Mouse (Mus musculus) olfactory bulb, adult 2 months (tissue): ENCODE results near the gene Rxfp2. TPM values are rescaled to one million over a fixed set of nuclear protein-coding genes. Genes with fewer than 3 reads are reported as not detected.

Source experiments
- H3K27ac ChIP-seq: fragments of 200-500 bp; 2 replicates; pipeline ENCODE4 v1.5.1; 2012; ENCODE audit warnings: low read depth, low read length; ENCODE audit not compliant: insufficient read depth
- H3K4me1 ChIP-seq: fragments of 200-500 bp; 2 replicates; pipeline ENCODE4 v1.6.1; 2012; ENCODE audit warnings: low read length; ENCODE audit not compliant: control insufficient read depth, insufficient read depth
- H3K4me3 ChIP-seq: fragments of 200-500 bp; 2 replicates; pipeline ENCODE4 v1.5.1; 2012; ENCODE audit warnings: mild to moderate bottlenecking, low read depth, low read length, moderate library complexity; ENCODE audit not compliant: insufficient read depth
- CTCF ChIP-seq: fragments of 200-500 bp; IDR thresholded peaks from 2 replicates; pipeline ENCODE4 v1.5.1; 2012; ENCODE audit warnings: low read depth, mild to moderate bottlenecking, low read length, moderate library complexity; ENCODE audit not compliant: insufficient read depth
- POLR2A ChIP-seq: fragments of 200-500 bp; IDR thresholded peaks from 2 replicates; pipeline ENCODE4 v1.6.1; 2012; ENCODE audit warnings: mild to moderate bottlenecking, low read depth, low read length, moderate library complexity; ENCODE audit not compliant: insufficient read depth
- WGBS: fragments of 180-500 bp; shearing (Covaris S2); methylation state at CpG from one replicate; pipeline ENCODE4 v1.1.7; 2018; 5-methylcytosine and 5-hydroxymethylcytosine counted together
- polyA plus RNA-seq: library from polyadenylated mRNA; stranded (reverse); fragments of >200 nt; gene quantifications from 2 replicates; pipeline ENCODE4 v1.2.4, GENCODE M21; 2012; ENCODE audit warnings: low replicate concordance; ENCODE audit not compliant: missing spikeins, insufficient read depth, insufficient read length

Gene Rxfp2
- polyA plus RNA-seq, 1 experiment: not detected

GRCm38 (mm10) chr5:150031634-150032033, 13.2 kb downstream of the Rxfp2 start:
- H3K4me3 ChIP-seq: no peak overlapping the region
- peaks cover 10% of the 10 kb centered on the region; the same call in 1 of the 2 replicates for H3K4me1 ChIP-seq
- H3K27ac ChIP-seq: no peak overlapping the region
- WGBS: 67% methylated on average over 3 of the region's 3 CpGs
- no peak for TF ChIP-seq POLR2A
- no peak for TF ChIP-seq CTCF

DNA sequence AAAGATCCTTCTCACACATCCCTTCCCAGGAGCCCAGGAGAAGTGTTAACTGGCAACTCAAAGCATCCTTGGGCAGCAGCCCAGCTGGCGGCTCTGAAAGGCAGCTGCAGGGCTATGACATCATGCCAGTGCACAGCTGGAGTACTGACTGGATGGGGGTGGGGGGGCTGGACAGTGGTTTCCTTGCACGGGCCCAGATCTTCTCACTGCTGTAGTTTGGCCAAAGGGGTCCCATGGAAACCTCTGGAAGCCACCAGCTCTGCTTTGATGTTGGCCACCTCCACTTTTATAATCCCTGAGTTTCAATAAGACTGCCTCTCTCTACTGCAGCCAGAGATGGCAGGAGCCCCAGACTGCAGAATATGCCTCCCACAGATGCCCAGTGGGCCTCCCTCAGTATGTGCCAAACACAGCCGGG, 13.6 kb downstream of the Rxfp2 start:
- H3K4me3 ChIP-seq: no peak overlapping the region
- peaks cover 10% of the 10 kb centered on the region; the same call in 1 of the 2 replicates for H3K4me1 ChIP-seq
- H3K27ac ChIP-seq: no peak overlapping the region
- TF ChIP-seq CTCF: no peak
- TF ChIP-seq POLR2A: no peak
- 23% methylated on average over 3 of the region's 3 CpGs for WGBS

DNA sequence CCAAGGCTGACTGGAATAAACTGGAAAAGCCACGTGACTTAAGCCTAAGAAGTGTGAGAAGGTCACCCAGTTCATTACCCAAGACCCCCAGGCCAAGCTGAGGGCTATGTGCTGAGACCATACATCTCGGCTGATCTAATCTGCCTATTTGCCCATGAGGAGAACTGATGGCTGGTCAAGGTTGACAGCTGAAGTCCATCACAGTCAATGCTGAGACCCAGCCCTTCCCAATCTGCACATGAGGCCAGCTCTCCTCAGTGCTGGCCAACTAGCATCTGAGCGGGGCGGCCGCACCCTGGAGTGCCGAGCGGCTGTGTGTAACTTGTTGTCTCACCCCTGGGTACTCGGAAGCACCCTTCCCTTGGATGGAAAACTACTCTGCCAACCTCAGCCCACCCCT, 17.8 kb downstream of the Rxfp2 start:
- Histone ChIP-seq H3K4me1 (peaks cover 8% of the 10 kb centered on the region; the same call in 1 of the 2 replicates), H3K27ac (no peak overlapping the region), H3K4me3 (no peak overlapping the region)
- TF ChIP-seq POLR2A (no peak), CTCF (no peak)
- WGBS: 92% methylated on average over 8 of the region's 8 CpGs

- 82% methylated on average over 4 of the region's 4 CpGs for WGBS
- Histone ChIP-seq H3K4me1 (peaks cover 7% of the 10 kb centered on the region; the same call in 1 of the 2 replicates), H3K27ac (no peak overlapping the region), H3K4me3 (no peak overlapping the region)
- TF ChIP-seq CTCF (no peak), POLR2A (no peak)
Measured at GRCm38 (mm10) chr5:150036918-150037317, 18.4 kb downstream of the Rxfp2 start.

DNA sequence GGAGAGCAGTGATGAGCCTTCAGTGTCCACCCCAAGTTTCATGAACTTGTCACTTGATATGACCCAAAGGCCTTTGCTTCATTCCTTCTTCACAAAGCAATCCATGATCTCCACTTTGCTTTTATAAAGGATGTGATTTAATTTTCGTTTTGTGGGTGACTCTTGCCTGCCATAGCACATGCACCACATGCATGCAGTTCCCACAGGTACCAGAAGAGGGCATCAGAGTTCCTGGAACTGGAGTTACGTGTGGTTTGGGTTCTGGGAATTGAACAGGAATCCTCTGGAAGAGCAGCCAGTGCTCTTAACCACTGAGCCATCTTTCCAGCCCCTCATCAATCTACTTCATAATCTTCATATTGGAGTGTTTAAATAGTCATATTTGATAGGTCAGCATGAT, 26.1 kb downstream of the Rxfp2 start:
- H3K27ac ChIP-seq: no peak overlapping the region
- no peak overlapping the region for H3K4me3 ChIP-seq
- no peaks in the 10 kb centered on the region for H3K4me1 ChIP-seq
- TF ChIP-seq POLR2A (no peak), CTCF (no peak)
- 75% methylated on average over 2 of the region's 2 CpGs for WGBS

DNA sequence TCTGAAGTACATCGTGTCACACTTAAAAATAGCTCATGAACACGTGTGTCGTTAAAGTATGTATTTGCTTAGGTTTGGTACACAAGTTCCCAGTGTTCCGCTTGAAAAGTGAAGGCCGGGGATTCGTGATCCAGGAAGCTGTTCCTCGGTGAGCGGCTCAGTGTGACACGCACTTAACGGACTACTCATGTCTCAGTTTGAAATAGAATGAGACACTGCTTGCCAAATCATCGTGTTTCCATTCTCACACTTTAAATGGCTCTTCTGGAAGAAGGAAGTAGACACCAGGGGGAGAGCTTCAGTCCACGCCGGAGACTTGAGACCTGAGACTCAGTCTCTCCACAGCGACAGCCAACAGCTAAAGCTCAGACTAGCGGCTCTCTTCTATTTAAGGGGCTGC, 28.0 kb downstream of the Rxfp2 start:
- WGBS: 87% methylated on average over 15 of the region's 15 CpGs
- H3K4me1 ChIP-seq: no peaks in the 10 kb centered on the region
- H3K27ac ChIP-seq: no peak overlapping the region
- no peak overlapping the region for H3K4me3 ChIP-seq
- TF ChIP-seq POLR2A: no peak
- TF ChIP-seq CTCF: no peak

DNA sequence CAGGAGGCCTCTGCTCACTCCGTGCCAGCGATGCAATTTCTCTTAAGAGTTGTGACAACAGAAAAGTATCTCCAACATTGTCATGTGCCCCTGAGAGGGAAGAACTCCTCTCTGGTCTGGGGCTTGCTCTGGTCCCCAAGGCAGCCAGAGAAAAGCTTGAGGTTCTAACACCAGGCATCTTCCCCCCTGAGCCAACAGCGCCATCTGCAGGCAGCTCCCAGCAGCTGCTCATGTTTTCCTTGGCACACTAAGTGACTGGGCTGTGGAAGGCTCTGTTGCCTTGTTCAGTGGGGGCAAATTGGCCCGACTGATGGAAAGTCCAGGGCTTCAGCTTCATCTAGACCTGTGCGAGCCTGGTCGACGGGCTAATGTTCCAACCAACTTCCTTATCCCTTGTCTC, 31.5 kb downstream of the Rxfp2 start:
- H3K4me3 ChIP-seq: no peak overlapping the region
- no peak for TF ChIP-seq CTCF
- no peak for TF ChIP-seq POLR2A
- H3K4me1 ChIP-seq: no peaks in the 10 kb centered on the region
- 57% methylated on average over 7 of the region's 7 CpGs for WGBS
- H3K27ac ChIP-seq: no peak overlapping the region

GRCm38 (mm10) chr5:150051828-150052227, 33.4 kb downstream of the Rxfp2 start:
- H3K4me1 ChIP-seq: no peaks in the 10 kb centered on the region
- WGBS: 61% methylated on average over 5 of the region's 5 CpGs
- H3K27ac ChIP-seq: no peak overlapping the region
- no peak for TF ChIP-seq POLR2A
- TF ChIP-seq CTCF: 0 out of 2 replicates have a peak, but pooled peaks have one; percentile 22
- H3K4me3 ChIP-seq: no peak overlapping the region

GRCm38 (mm10) chr5:150053294-150053693, 34.8 kb downstream of the Rxfp2 start:
- TF ChIP-seq CTCF (no peak), POLR2A (no peak)
- H3K4me3 ChIP-seq: no peak overlapping the region
- 79% methylated on average over 4 of the region's 4 CpGs for WGBS
- H3K27ac ChIP-seq: no peak overlapping the region
- H3K4me1 ChIP-seq: no peaks in the 10 kb centered on the region

DNA sequence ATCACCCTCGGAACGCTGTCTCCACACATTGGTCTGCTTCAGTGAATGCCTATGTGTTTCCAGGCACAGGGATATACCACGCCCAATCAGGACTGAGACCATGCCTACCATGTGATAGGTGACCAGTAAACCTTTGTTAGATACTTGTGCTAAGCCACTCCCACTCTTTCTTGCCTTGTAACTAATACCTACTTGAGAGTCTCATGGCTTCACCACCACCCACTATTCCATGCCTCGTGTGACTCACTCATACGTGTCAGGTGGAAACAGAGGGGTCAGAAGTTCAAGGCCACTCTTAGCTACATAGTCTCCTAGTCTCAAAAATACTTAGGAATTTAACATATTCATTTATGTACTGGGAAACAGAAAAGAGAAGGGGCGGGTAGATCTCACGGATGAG, 35.5 kb downstream of the Rxfp2 start:
- 91% methylated on average over 7 of the region's 7 CpGs for WGBS
- Histone ChIP-seq H3K4me1 (no peaks in the 10 kb centered on the region), H3K27ac (no peak overlapping the region), H3K4me3 (no peak overlapping the region)
- TF ChIP-seq CTCF (no peak), POLR2A (no peak)
